Mouse (Mus musculus) bone marrow, adult 2 months (tissue): ENCODE data around the gene Serinc5. TPM values are rescaled to one million over a fixed set of nuclear protein-coding genes. Genes with fewer than 3 reads are reported as not detected.

Experiments
- H3K27ac ChIP-seq: fragments of 200-500 bp; 2 replicates; pipeline ENCODE4 v1.5.1; 2012; ENCODE audit warnings: low read depth, mild to moderate bottlenecking, control low read depth, inconsistent platforms, low read length; ENCODE audit not compliant: control insufficient read depth, poor library complexity, insufficient read depth
- H3K4me1 ChIP-seq: fragments of 200-500 bp; 2 replicates; pipeline ENCODE4 v1.6.1; 2011; ENCODE audit warnings: low read length; ENCODE audit not compliant: control insufficient read depth, insufficient read depth
- H3K4me3 ChIP-seq: fragments of 200-500 bp; replicated peaks from 2 replicates; pipeline ENCODE3; 2011; ENCODE audit warnings: mild to moderate bottlenecking, low read depth, low read length, control low read depth; ENCODE audit not compliant: control insufficient read depth
- CTCF ChIP-seq: fragments of 200-500 bp; IDR thresholded peaks from 2 replicates; pipeline ENCODE4 v1.5.1; 2011; ENCODE audit warnings: low read length, control low read depth; ENCODE audit not compliant: control insufficient read depth, insufficient read depth
- POLR2A ChIP-seq: fragments of 200-500 bp; IDR thresholded peaks from 2 replicates; pipeline ENCODE4 v1.6.1; 2011; ENCODE audit warnings: low read depth, mild to moderate bottlenecking, control low read depth, low read length, borderline replicate concordance; ENCODE audit not compliant: control insufficient read depth
- WGBS: fragments of 180-500 bp; shearing (Covaris S2); methylation state at CpG from one replicate; pipeline ENCODE4 v1.1.7; 2018; 5-methylcytosine and 5-hydroxymethylcytosine counted together
- polyA plus RNA-seq: library from polyadenylated mRNA; stranded (reverse); fragments of >200 nt; gene quantifications from 2 replicates; pipeline ENCODE4 v1.2.4, GENCODE M21; 2011; ENCODE audit warnings: low replicate concordance; ENCODE audit not compliant: missing spikeins, insufficient read depth, insufficient read length

Gene Serinc5
- polyA plus RNA-seq, 1 experiment: 17.4 TPM

GRCm38 (mm10) chr13:92609486-92610310 is 1.2 kb upstream of the Serinc5 start:
- Histone ChIP-seq H3K4me3 (peak overlapping the region; percentile 75), H3K4me1 (peaks cover 1% of the 10 kb centered on the region; the same call in 1 of the 2 replicates), H3K27ac (peak overlapping the region; percentile 94)
- TF ChIP-seq POLR2A (0 out of 2 replicates have a peak, but pooled peaks have one; percentile 26), CTCF (no peak)
- 4% methylated on average over 13 of the region's 13 CpGs for WGBS

GRCm38 (mm10) chr13:92611254-92611784 is 428 bp downstream of the Serinc5 start:
- peak overlapping the region; percentile 75 for H3K4me3 ChIP-seq
- peak overlapping the region; percentile 94 for H3K27ac ChIP-seq
- H3K4me1 ChIP-seq: peaks cover 1% of the 10 kb centered on the region; the same call in 1 of the 2 replicates
- WGBS: under 1% methylated on average over 43 of the region's 43 CpGs
- no peak for TF ChIP-seq POLR2A
- TF ChIP-seq CTCF: no peak

GRCm38 (mm10) chr13:92611917-92612316 is 1.0 kb downstream of the Serinc5 start:
- 21% methylated on average over 7 of the region's 7 CpGs for WGBS
- Histone ChIP-seq H3K4me1 (peaks cover 1% of the 10 kb centered on the region; the same call in 1 of the 2 replicates), H3K27ac (no peak overlapping the region), H3K4me3 (peak overlapping the region; percentile 75)
- TF ChIP-seq POLR2A (no peak), CTCF (no peak)

- Histone ChIP-seq H3K27ac (no peak overlapping the region), H3K4me1 (peaks cover 1% of the 10 kb centered on the region; the same call in 1 of the 2 replicates), H3K4me3 (no peak overlapping the region)
- WGBS: 87% methylated on average over 5 of the region's 5 CpGs
- TF ChIP-seq POLR2A: no peak
- TF ChIP-seq CTCF: no peak
Observed at GRCm38 (mm10) chr13:92613094-92613493, 2.2 kb downstream of the Serinc5 start.

GRCm38 (mm10) chr13:92615201-92615600 is 4.3 kb downstream of the Serinc5 start:
- no peaks in the 10 kb centered on the region; the same call in 1 of the 2 replicates for H3K4me1 ChIP-seq
- H3K27ac ChIP-seq: no peak overlapping the region
- TF ChIP-seq CTCF: no peak
- H3K4me3 ChIP-seq: no peak overlapping the region
- WGBS: 79% methylated on average over 5 of the region's 5 CpGs

- Histone ChIP-seq H3K4me3 (no peak overlapping the region), H3K27ac (no peak overlapping the region), H3K4me1 (no peaks in the 10 kb centered on the region; the same call in 1 of the 2 replicates)
- WGBS: 90% methylated on average over 8 of the region's 8 CpGs
- TF ChIP-seq CTCF (no peak), POLR2A (no peak)
Observed at GRCm38 (mm10) chr13:92616459-92616858, 5.6 kb downstream of the Serinc5 start.

- no peak for TF ChIP-seq POLR2A
- no peak for TF ChIP-seq CTCF
- H3K4me3 ChIP-seq: no peak overlapping the region
- WGBS: 89% methylated on average over 1 of the region's 1 CpGs
- no peak overlapping the region for H3K27ac ChIP-seq
- peaks cover 2% of the 10 kb centered on the region for H3K4me1 ChIP-seq
Observed at GRCm38 (mm10) chr13:92626196-92626595, 15.3 kb downstream of the Serinc5 start.

GRCm38 (mm10) chr13:92626725-92627124 is 15.8 kb downstream of the Serinc5 start:
- no peak overlapping the region for H3K27ac ChIP-seq
- H3K4me1 ChIP-seq: peaks cover 2% of the 10 kb centered on the region
- 66% methylated on average over 5 of the region's 5 CpGs for WGBS
- no peak for TF ChIP-seq POLR2A
- TF ChIP-seq CTCF: no peak
- no peak overlapping the region for H3K4me3 ChIP-seq

- no peak overlapping the region for H3K27ac ChIP-seq
- 67% methylated on average over 3 of the region's 3 CpGs for WGBS
- TF ChIP-seq POLR2A: no peak
- TF ChIP-seq CTCF: no peak
- H3K4me1 ChIP-seq: peaks cover 2% of the 10 kb centered on the region
- H3K4me3 ChIP-seq: no peak overlapping the region
Observed at GRCm38 (mm10) chr13:92629509-92629908, 18.6 kb downstream of the Serinc5 start.
